Mouse (Mus musculus): ENCODE data around the gene Ece2.

Ece2 gene

GRCm38 (mm10) chr16:20692241-20692965 is 62.8 kb downstream of the Ece2 start:
- no peak for DNase-seq

- peak; percentile 92 for DNase-seq
Measured at GRCm38 (mm10) chr16:20693111-20693701, 63.6 kb downstream of the Ece2 start, which contains the start of gene Fam131a. Fam131a (plus strand) TSS chr16:20693241.

- peak; percentile 35 for DNase-seq
Measured at GRCm38 (mm10) chr16:20694781-20695180, 65.2 kb downstream of the Ece2 start.

GRCm38 (mm10) chr16:20695622-20696323 is 66.1 kb downstream of the Ece2 start:
- peak; percentile 70 for DNase-seq

All from lung, postnatal 14 days (tissue).